Mouse (Mus musculus): ENCODE measurements at regions not wholly inside any gene's neighbourhood (a gene's known extent, or its start where the extent isn't known, plus 50 kb on each side); places are given as distances from the start of the nearest gene placed in this dataset.
"Not testable (repeated sequence)": the region's sequence is repeated elsewhere in the genome, so short reads cannot be mapped to it uniquely, and the experiment has no call there.

GRCm38 (mm10) chr3:7666391-7667142 is 1046.3 kb upstream of the 1700008P02Rik start:
- TF ChIP-seq CTCF, EP300 (IDR thresholded peaks at IDR 0.05): not testable (repeated sequence)
